Mouse (Mus musculus) CH12.LX (cell line): ENCODE results near the gene C8g. TPM values are rescaled to one million over a fixed set of nuclear protein-coding genes. Genes with fewer than 3 reads are reported as not detected.
A peak's percentile ranks its signal among the peaks of the same experiment; 100 is the strongest.

Experiments used
- DNase-seq: peaks from one replicate; pipeline ENCODE4 v3.0.0-alpha.2; 2013; ENCODE audit errors: extremely low read depth
- H3K27ac ChIP-seq: 2 replicates; pipeline ENCODE4 v1.5.1; 2012; ENCODE audit warnings: low read depth, mild to moderate bottlenecking, control low read depth, moderate library complexity; ENCODE audit not compliant: insufficient read depth
- H3K27me3 ChIP-seq: replicated peaks from 2 replicates; pipeline ENCODE3; 2012; ENCODE audit warnings: inconsistent platforms
- H3K36me3 ChIP-seq, 2 experiments: replicated peaks in 1 of 2; 2 replicates each; pipeline versions ENCODE3 to v1.6.1; 2012; ENCODE audit warnings: inconsistent platforms in 1 of 2, low read length in 1 of 2, mild to moderate bottlenecking in 1 of 2, mixed read lengths in 1 of 2, moderate library complexity in 1 of 2; ENCODE audit not compliant: control insufficient read depth in 1 of 2, insufficient read depth in 1 of 2
- H3K4me1 ChIP-seq, 2 experiments: 2 replicates each; pipeline ENCODE4 v1.6.1; 2012; ENCODE audit warnings: inconsistent platforms in 1 of 2, moderate library complexity in 1 of 2; ENCODE audit not compliant: insufficient read depth in 2 of 2, control insufficient read depth in 1 of 2
- H3K4me2 ChIP-seq: 2 replicates; pipeline ENCODE4 v1.6.1; 2012; ENCODE audit warnings: low read depth, mild to moderate bottlenecking, control low read depth; ENCODE audit not compliant: poor library complexity, insufficient read depth, severe bottlenecking
- H3K4me3 ChIP-seq, 3 experiments: fragments of 150-350 bp in 1 of 3; sonication (generic) in 1 of 3; replicated peaks in 1 of 3; 2 replicates each; pipeline versions ENCODE3 to v1.5.1; 2011 to 2012; ENCODE audit warnings: low read depth in 2 of 3, low read length in 2 of 3, mild to moderate bottlenecking in 2 of 3, moderate library complexity in 2 of 3, control low read depth in 1 of 3, improper control_type of control experiment in 1 of 3, inconsistent platforms in 1 of 3, mixed read lengths in 1 of 3; ENCODE audit not compliant: poor library complexity in 1 of 3
- H3K79me2 ChIP-seq: replicated peaks from 2 replicates; pipeline ENCODE4 v1.6.1; 2012; ENCODE audit warnings: mild to moderate bottlenecking, moderate library complexity; ENCODE audit not compliant: control insufficient read depth, poor library complexity, insufficient read depth, severe bottlenecking; ENCODE audit errors: extremely low read depth
- H3K9ac ChIP-seq: 2 replicates; pipeline ENCODE4 v1.6.1; 2012; ENCODE audit warnings: low read depth, mild to moderate bottlenecking, control low read depth, moderate library complexity; ENCODE audit not compliant: insufficient read depth
- H3K9me3 ChIP-seq: replicated peaks from 2 replicates; pipeline ENCODE3; 2012; ENCODE audit warnings: low read length, inconsistent platforms, mixed read lengths
- CHD1 ChIP-seq: IDR thresholded peaks from 2 replicates; pipeline ENCODE4 v1.6.1; 2012; ENCODE audit warnings: low read depth, low read length, improper control_type of control experiment, inconsistent platforms
- CTCF ChIP-seq, 2 experiments: IDR thresholded peaks in 1 of 2; conservative IDR thresholded peaks in 1 of 2; 2 replicates each; pipeline ENCODE4 v1.5.1; 2011 to 2012; ENCODE audit warnings: low read depth in 2 of 2, low read length in 2 of 2, improper control_type of control experiment in 1 of 2, inconsistent platforms in 1 of 2, mild to moderate bottlenecking in 1 of 2, moderate library complexity in 1 of 2
- ETS1 ChIP-seq: conservative IDR thresholded peaks from 2 replicates; pipeline ENCODE4 v1.6.1; 2012; ENCODE audit warnings: low read depth, mild to moderate bottlenecking, inconsistent platforms, low read length, improper control_type of control experiment, moderate library complexity
- HCFC1 ChIP-seq: IDR thresholded peaks from 2 replicates; pipeline ENCODE4 v1.6.1; 2012; ENCODE audit warnings: low read depth, mild to moderate bottlenecking, inconsistent platforms, low read length, improper control_type of control experiment
- IRF4 ChIP-seq: IDR thresholded peaks from 2 replicates; pipeline ENCODE4 v1.6.1; 2014; ENCODE audit warnings: low read depth, mild to moderate bottlenecking, inconsistent platforms, low read length, improper control_type of control experiment
- KAT2A ChIP-seq: IDR thresholded peaks from 2 replicates; pipeline ENCODE4 v1.6.1; 2012; ENCODE audit warnings: low read length, improper control_type of control experiment, inconsistent platforms; ENCODE audit not compliant: insufficient replicate concordance
- MAFK ChIP-seq: IDR thresholded peaks from 2 replicates; pipeline ENCODE4 v1.6.1; 2011; ENCODE audit warnings: low read length, improper control_type of control experiment; ENCODE audit not compliant: insufficient replicate concordance
- MAX ChIP-seq: IDR thresholded peaks from 2 replicates; pipeline ENCODE4 v1.6.1; 2011; ENCODE audit warnings: low read length, improper control_type of control experiment
- MEF2A ChIP-seq: IDR thresholded peaks from 2 replicates; pipeline ENCODE4 v1.6.1; 2014; ENCODE audit warnings: low read depth, mild to moderate bottlenecking, inconsistent platforms, low read length, improper control_type of control experiment, borderline replicate concordance
- MYC ChIP-seq: IDR thresholded peaks from 2 replicates; pipeline ENCODE4 v1.6.1; 2011; ENCODE audit warnings: low read depth, mild to moderate bottlenecking, improper control_type of control experiment, low read length
- NELFE ChIP-seq: IDR thresholded peaks from 2 replicates; pipeline ENCODE4 v1.6.1; 2011; ENCODE audit warnings: low read depth, low read length, improper control_type of control experiment
- NRF1 ChIP-seq: IDR thresholded peaks from 2 replicates; pipeline ENCODE4 v1.6.1; 2014; ENCODE audit warnings: low read depth, mild to moderate bottlenecking, inconsistent platforms, low read length, improper control_type of control experiment, moderate library complexity
- PAX5 ChIP-seq: IDR thresholded peaks from 2 replicates; pipeline ENCODE4 v1.6.1; 2012; ENCODE audit warnings: low read length, inconsistent platforms, mixed read lengths
- POLR2A ChIP-seq: IDR thresholded peaks from 2 replicates; pipeline ENCODE4 v1.6.1; 2011; ENCODE audit warnings: low read depth, mild to moderate bottlenecking, improper control_type of control experiment, low read length
- RAD21 ChIP-seq: IDR thresholded peaks from 2 replicates; pipeline ENCODE4 v1.6.1; 2011; ENCODE audit warnings: low read depth, mild to moderate bottlenecking, low read length, improper control_type of control experiment, moderate library complexity
- RCOR1 ChIP-seq: conservative IDR thresholded peaks from 2 replicates; pipeline ENCODE4 v1.6.1; 2012; ENCODE audit warnings: low read depth, mild to moderate bottlenecking, inconsistent platforms, low read length, improper control_type of control experiment
- TBP ChIP-seq: conservative IDR thresholded peaks from 2 replicates; pipeline ENCODE4 v1.6.1; 2011; ENCODE audit warnings: low read depth, low read length, improper control_type of control experiment
- USF1 ChIP-seq: IDR thresholded peaks from 2 replicates; pipeline ENCODE4 v1.6.1; 2014; ENCODE audit warnings: low read depth, mild to moderate bottlenecking, inconsistent platforms, low read length, improper control_type of control experiment
- USF2 ChIP-seq: conservative IDR thresholded peaks from 2 replicates; pipeline ENCODE4 v1.6.1; 2011; ENCODE audit warnings: low read depth, low read length, improper control_type of control experiment
- ZKSCAN1 ChIP-seq: IDR thresholded peaks from 2 replicates; pipeline ENCODE4 v1.6.1; 2012; ENCODE audit warnings: low read depth, inconsistent platforms, low read length, improper control_type of control experiment, borderline replicate concordance
- ZNF384 ChIP-seq: IDR thresholded peaks from 2 replicates; pipeline ENCODE4 v1.6.1; 2012; ENCODE audit warnings: low read depth, low read length, improper control_type of control experiment, inconsistent platforms
- dilution Hi-C: fragments of 300-500 bp; cut with MboI; formaldehyde crosslinking; loops from 2 replicates; pipeline ENCODE4 v1.14.3; 2020; ENCODE audit warnings: low sequenced_read_pairs; ENCODE audit not compliant: extremely low pct_unique_long_range_greater_than_20kb, extremely low pct_ligation_motif_present
- in situ Hi-C: fragments of 300-500 bp; cut with MboI; formaldehyde crosslinking; loops from 3 replicates; pipeline ENCODE4 v1.14.3; 2019; ENCODE audit warnings: low sequenced_read_pairs, low pct_ligation_motif_present, low pct_unique_long_range_greater_than_20kb, mixed read lengths
- polyA plus RNA-seq: library from polyadenylated mRNA; unstranded; fragments of >175 nt; gene quantifications from 2 replicates; pipeline ENCODE4 v1.2.1, GENCODE M21; 2012; ENCODE audit warnings: low read depth; ENCODE audit not compliant: insufficient read length
- total RNA-seq, 2 experiments: library from RNA; depleted of rRNA; stranded (reverse); fragments of 300-350 nt in 1 of 2; fragments of >200 nt in 1 of 2; gene quantifications; 2 replicates each; pipeline ENCODE4 v1.2.3; 2012 to 2014

The C8g gene
- total and polyA plus RNA-seq, 3 experiments, result 1.2 to 2.7 (median 1.7) TPM

- in situ Hi-C loops, result no loop called here
- no peak overlapping the region for H3K4me3 ChIP-seq
- no peak overlapping the region for H3K4me2 ChIP-seq
- TF ChIP-seq IRF4 (no peak), POLR2A (no peak), KAT2A (no peak), CTCF (conservative IDR thresholded peaks at IDR 0.05 in 1 of 2, IDR thresholded peaks at IDR 0.05 in 1 of 2; ENCODE audit: low read depth in 2 of 2, low read length in 2 of 2) (no peak), RAD21 (no peak), PAX5 (no peak), RCOR1 (no peak), NRF1 (no peak), MEF2A (no peak)
- H3K36me3 ChIP-seq, result peaks cover 35 to 72% of the 10 kb centered on the region in 2 experiments
- DNase-seq, result no peak
- H3K9ac ChIP-seq, result no peak overlapping the region
- dilution Hi-C loops, result no loop called here
- H3K9me3 ChIP-seq, result no peaks in the 10 kb centered on the region
- H3K4me1 ChIP-seq, result peaks cover 29 to 86% of the 10 kb centered on the region in 2 experiments
- no peak overlapping the region for H3K27ac ChIP-seq
- peaks cover 51% of the 10 kb centered on the region for H3K79me2 ChIP-seq
- no peaks in the 10 kb centered on the region for H3K27me3 ChIP-seq
Observed at GRCm38 (mm10) chr2:25536531-25536930, 35.0 kb upstream of the C8g start.

- no peaks in the 10 kb centered on the region for H3K9me3 ChIP-seq
- peaks cover 24 to 70% of the 10 kb centered on the region in 2 experiments for H3K4me1 ChIP-seq
- DNase-seq, result no peak
- H3K27ac ChIP-seq, result peak overlapping the region; percentile 95
- H3K27me3 ChIP-seq, result no peaks in the 10 kb centered on the region
- peak overlapping the region; percentile 46; the same call in 1 of the 2 replicates for H3K4me2 ChIP-seq
- no peak overlapping the region for H3K4me3 ChIP-seq
- in situ Hi-C loops, result no loop called here
- no peak for TF ChIP-seq ZKSCAN1
- TF ChIP-seq MAX, result peak; percentile 85
- TF ChIP-seq USF1, result peak; percentile 13; the same call in 1 of the 2 replicates
- no peak for TF ChIP-seq MAFK
- 0 out of 2 replicates have a peak, but pooled peaks have one; percentile 28 for TF ChIP-seq USF2
- TF ChIP-seq TBP, result no peak
- TF ChIP-seq IRF4, result no peak
- no peak for TF ChIP-seq ETS1
- TF ChIP-seq HCFC1, result peak; percentile 1; the same call in 1 of the 2 replicates
- no peak for TF ChIP-seq NELFE
- TF ChIP-seq ZNF384, result peak; percentile 81
- TF ChIP-seq MYC, result peak; percentile 97
- TF ChIP-seq CHD1, result peak; percentile 10; the same call in 1 of the 2 replicates
- H3K79me2 ChIP-seq, result peaks cover 35% of the 10 kb centered on the region
- dilution Hi-C loops, result no loop called here
- H3K9ac ChIP-seq, result peak overlapping the region; percentile 61; the same call in 1 of the 2 replicates
- H3K36me3 ChIP-seq, result peaks cover 52 to 79% of the 10 kb centered on the region in 2 experiments
Observed at GRCm38 (mm10) chr2:25534866-25535182, 33.3 kb upstream of the C8g start.
